Mouse (Mus musculus): ENCODE measurements around the gene Vwf.

The Vwf gene

DNA sequence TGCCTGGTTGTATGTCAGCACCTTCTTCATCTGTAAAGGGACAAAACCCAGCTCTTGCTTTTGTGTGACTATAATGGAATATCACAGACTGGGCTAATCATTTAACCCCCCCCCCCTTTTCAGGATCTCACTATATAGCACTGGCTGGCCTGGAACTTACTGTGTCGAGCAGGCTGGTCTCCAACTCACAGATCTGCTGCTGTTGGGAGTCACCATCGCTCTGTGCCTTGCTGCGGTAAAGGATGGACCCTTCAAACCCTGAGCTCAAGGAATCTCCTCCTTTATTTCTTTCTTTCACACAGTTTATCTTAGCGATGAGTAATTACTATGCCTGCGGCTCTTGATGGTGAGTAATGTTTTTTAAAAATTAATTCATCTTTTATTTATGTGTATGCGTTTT, at the start of gene Vwf:
TSS of gene Vwf (plus strand) at position 301 of the 400 bp plus-strand sequence.
- no peak for DNase-seq (ENCODE audit: low spot score in 2 of 2)

DNA sequence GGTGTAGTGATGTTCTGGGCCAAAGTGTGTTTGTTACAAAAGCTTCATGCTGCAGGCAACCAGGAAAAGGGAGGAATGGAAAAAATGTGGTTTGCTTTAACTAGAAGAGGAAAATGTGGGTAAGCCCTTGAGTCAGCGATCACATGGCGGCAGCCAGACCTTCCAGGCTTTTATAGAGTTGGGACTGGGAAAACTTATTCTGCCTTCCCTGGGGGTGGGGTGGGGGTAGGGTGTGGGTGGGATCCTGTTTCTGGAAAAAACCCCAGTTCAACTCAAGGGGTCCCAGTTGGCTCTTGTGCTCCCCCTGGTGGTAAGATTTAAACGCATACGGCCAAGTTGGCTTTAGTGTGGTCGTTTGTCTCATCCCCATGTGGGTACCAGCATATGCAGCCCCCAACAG, 48.5 kb upstream of the Vwf start:
- DNase-seq (ENCODE audit: low spot score in 2 of 2): no peak

DNA sequence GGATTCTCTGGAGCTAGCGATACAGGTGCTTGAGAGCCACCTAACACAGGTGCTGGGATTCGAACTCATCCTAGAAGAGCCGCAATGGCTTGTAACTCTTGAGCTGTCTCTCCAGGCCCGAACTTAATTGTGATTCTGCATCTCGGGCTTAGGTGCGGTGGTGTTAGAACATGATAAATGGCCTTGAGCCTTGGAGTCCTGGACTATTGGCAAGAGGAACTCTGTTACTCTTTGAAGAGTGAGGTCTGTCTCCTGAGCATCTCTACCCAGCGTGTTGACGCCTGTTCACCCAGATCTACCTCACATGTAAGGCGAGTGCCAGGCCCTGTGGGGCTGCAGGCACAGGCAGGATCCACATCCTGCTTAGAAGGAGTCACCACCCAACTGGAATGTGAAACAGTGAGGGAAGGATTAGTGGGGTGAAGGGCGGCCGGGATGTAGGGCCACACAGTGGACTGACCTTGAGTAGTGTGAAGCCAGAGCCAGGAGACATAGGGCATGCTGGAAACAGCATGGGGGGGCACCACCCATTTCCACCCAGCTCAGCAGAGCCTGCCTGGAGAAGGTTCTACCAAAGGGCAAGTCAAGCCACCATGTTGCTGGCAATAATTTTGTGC, 43.3 kb upstream of the Vwf start:
- DNase-seq (ENCODE audit: low spot score in 2 of 2): no peak

- DNase-seq (ENCODE audit: low spot score in 2 of 2): no peak
These were observed 41.8 kb upstream of the Vwf start for GRCm38 (mm10) chr6:125504622-125505355.

- no peak for DNase-seq (ENCODE audit: low spot score in 2 of 2)
These were observed 40.1 kb upstream of the Vwf start for GRCm38 (mm10) chr6:125506427-125506826.

DNA sequence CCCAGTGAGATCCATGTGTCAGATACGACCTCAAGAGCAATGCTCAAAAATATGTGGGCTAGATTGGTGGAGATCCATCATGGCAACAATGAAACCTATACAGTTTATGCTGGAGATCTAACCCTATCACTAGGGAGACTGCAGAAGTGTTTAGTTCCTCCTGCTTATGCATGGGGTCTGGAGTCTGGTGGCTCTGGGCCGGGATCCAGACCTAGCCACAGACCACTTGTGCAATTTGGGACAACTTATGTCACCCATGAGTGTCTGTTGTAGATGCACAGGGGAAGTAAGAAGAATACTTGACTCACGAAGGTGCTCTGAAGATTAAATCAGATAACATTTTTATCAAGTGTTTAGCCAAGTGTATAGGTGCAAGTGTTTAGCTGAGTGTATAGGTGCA, 36.8 kb upstream of the Vwf start:
- no peak for DNase-seq (ENCODE audit: low spot score in 2 of 2)

- DNase-seq (ENCODE audit: low spot score in 2 of 2): no peak
These were observed 35.9 kb upstream of the Vwf start for GRCm38 (mm10) chr6:125510645-125511044.

DNA sequence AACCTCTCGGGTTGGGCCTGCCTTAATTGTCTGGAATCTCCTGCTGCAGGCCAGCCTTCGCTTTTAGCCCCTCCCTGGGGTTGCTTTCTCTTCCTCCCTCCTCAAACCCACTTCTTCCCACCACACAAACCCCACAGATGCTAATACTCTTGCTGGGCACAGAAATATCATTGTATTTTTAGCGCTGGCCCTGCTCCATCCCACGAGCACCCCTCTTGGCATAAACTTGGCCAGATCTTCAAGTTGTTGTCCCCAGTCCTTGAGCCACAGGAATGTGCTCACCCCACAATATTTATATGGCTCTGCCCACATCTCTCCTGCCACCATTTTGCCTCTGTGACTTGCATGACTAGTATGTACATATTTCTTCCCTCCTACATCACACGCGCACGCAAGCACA, 35.4 kb upstream of the Vwf start:
- no peak for DNase-seq (ENCODE audit: low spot score in 2 of 2)

DNA sequence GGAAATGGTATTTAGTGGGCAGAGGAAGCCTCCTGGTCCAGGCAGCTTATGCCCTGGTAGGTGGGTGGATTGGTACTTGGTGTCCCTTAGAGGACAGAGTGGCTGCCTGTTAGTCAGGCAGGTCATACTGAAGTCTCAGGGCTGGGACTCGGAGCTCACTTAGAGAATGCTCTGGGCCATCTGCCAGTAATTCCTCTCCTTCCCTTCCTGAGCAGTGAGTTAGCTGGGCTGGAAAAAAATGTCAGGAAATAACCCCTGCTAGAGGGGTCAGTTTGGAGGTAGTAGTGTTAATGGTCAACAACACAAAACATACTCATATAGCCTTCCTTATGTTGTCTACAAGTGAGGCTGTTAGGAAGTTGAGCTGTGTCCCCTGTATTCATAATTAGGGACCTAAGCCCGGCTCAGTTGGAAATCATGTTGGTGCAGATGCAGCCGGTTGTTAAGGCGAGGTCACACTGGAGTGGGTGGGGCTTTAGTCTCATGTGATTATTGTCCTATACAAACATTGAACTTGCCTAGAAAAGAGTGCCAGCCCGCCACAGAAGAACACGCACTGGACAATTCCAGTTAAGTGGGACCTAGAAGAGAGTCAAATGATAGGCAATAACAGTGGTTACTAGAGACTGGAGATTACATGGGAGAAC, 33.5 kb upstream of the Vwf start:
- no peak for DNase-seq (ENCODE audit: low spot score in 2 of 2)

GRCm38 (mm10) chr6:125515503-125516315, 30.9 kb upstream of the Vwf start:
- DNase-seq (ENCODE audit: low spot score in 2 of 2): no peak

DNA sequence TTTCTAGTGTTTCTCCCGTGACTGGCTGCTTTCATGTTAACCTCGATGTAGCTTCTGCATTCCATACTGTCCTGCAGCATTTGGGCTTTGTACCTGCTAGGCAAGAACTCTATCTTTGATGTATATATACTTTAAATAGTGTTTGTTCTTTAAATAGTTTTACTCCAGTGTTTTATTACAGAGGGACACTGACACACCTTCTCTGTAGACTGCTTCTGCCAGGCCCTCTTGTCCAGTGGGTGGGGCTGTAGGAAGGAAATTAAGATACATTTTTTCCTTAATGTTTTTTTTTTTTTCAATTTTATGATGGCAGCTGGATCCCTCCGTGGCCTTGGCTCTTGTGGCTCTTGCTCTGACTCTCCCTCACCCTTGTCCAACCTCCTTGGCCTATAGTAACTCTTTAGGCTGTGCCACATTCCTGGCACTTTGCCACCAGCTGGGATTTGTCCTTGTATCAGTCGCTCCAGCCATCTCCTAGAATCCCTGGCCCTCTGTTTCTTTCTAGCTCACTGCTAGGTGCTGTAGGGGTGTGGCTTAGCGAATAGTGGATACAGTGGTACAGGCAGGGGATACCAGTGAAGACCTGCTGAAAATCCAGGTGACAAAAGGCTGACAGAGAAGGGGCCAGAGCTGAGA, 24.9 kb upstream of the Vwf start:
- DNase-seq (ENCODE audit: low spot score in 2 of 2): no peak

DNA sequence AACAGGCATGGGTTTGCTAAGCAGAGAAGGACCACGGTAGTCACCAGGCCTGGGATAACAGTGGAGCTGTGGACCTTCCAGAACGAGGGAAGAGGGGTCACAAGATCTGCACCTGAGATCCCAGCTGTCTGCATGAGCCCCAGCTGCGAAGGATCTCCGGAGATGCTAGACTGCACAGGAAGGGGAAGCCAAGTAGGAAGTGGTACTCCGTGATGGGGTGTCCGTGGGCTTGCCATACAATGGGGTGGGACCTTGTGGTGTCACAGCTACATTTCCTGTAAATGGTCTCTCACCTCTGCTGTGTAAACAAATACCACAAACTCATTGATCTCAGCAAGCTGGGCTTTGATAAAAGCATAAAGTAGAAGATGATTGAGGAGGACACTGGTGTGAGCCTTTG, 22.5 kb upstream of the Vwf start:
- DNase-seq (ENCODE audit: low spot score in 2 of 2): no peak

GRCm38 (mm10) chr6:125526066-125526465, 20.5 kb upstream of the Vwf start:
- no peak for DNase-seq (ENCODE audit: low spot score in 2 of 2)

DNA sequence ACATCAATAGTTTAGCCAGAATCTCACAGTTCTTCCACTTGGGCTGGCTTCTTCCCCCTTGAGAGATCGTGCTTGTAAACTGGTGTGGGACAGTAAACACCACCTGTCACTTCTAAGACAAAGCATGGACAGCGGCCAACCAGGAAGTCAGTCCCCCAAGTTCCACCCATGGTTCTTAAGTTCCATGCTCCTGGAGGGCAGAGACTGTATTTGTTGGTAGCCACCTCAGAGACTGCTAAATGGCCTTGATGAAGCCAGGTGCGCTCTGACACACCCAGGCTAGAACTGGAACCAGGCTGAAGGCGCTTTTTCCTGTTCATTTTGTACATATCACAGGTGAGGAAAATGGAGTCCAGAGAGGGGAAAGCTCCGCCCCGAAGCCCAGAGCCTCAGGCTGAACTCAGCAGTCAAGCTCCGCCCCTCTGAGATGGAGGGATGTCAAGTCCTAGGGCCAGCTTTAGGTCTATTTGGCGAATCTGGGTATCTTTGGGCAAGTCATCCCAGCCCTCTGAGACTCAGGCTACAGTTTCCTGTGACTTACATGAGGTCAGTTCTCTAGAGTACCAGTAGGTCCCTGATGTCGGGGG, 17.9 kb upstream of the Vwf start:
- no peak for DNase-seq (ENCODE audit: low spot score in 2 of 2)

DNA sequence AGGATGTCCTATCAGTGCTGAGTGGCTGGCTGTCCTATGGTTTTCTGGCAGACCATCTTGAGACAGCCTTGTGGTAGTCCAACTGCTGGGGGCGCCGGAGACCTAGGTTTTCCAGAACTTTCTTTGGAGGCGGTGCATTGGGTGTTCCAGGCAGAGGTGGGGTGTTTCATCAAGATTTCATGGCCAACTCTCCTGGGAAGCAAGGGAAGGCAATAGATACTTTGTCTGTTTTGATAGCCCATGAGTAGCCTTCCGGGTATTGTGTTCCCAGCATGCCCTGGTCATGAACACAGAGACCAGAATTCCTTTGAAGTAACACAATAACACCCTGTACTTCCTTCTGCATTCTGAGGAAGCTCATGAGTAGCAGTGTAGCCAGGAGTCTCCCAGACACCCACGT, 17.1 kb upstream of the Vwf start:
- DNase-seq (ENCODE audit: low spot score in 2 of 2): no peak

GRCm38 (mm10) chr6:125533104-125533650, 13.4 kb upstream of the Vwf start:
- DNase-seq (ENCODE audit: low spot score in 2 of 2): no peak

- no peak for DNase-seq (ENCODE audit: low spot score in 2 of 2)
These were observed 11.6 kb upstream of the Vwf start for GRCm38 (mm10) chr6:125534990-125535389.

DNA sequence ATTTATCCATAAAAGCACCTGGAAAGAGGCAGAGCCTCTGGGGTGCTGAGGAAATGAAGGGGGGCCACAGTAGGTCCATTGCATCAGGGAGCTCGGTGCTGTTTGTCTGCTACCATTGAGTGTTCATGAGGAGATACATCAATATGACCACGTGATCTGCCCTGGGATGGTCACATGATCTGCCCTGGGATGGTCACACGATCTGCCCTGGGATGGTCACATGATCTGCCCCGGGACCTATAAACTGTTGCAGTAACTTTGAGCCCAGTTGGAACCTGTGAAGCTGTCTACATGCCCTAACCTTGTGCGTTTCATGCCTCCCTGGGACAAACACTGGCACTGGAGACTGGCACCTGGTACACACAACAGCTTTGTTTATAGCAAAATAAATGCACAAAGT, 8.1 kb upstream of the Vwf start:
- DNase-seq (ENCODE audit: low spot score in 2 of 2): no peak

GRCm38 (mm10) chr6:125539423-125539822, 7.2 kb upstream of the Vwf start:
- no peak for DNase-seq (ENCODE audit: low spot score in 2 of 2)

GRCm38 (mm10) chr6:125540199-125540598, 6.4 kb upstream of the Vwf start:
- DNase-seq (ENCODE audit: low spot score in 2 of 2): no peak

- DNase-seq (ENCODE audit: low spot score in 2 of 2): no peak
These were observed 5.7 kb upstream of the Vwf start for GRCm38 (mm10) chr6:125540826-125541225.
